Mouse (Mus musculus) CH12.LX (cell line): ENCODE data around the gene Mrtfb. TPM values are rescaled to one million over a fixed set of nuclear protein-coding genes. Genes with fewer than 3 reads are reported as not detected.

ENCODE experiments used
- DNase-seq: peaks from one replicate; pipeline ENCODE4 v3.0.0-alpha.2; 2013; ENCODE audit errors: extremely low read depth
- H3K27ac ChIP-seq: 2 replicates; pipeline ENCODE4 v1.5.1; 2012; ENCODE audit warnings: low read depth, mild to moderate bottlenecking, control low read depth, moderate library complexity; ENCODE audit not compliant: insufficient read depth
- H3K27me3 ChIP-seq: replicated peaks from 2 replicates; pipeline ENCODE3; 2012; ENCODE audit warnings: inconsistent platforms
- H3K36me3 ChIP-seq, 2 experiments: replicated peaks in 1 of 2; 2 replicates each; pipeline versions ENCODE3 to v1.6.1; 2012; ENCODE audit warnings: inconsistent platforms in 1 of 2, low read length in 1 of 2, mild to moderate bottlenecking in 1 of 2, mixed read lengths in 1 of 2, moderate library complexity in 1 of 2; ENCODE audit not compliant: control insufficient read depth in 1 of 2, insufficient read depth in 1 of 2
- H3K4me1 ChIP-seq, 2 experiments: 2 replicates each; pipeline ENCODE4 v1.6.1; 2012; ENCODE audit warnings: inconsistent platforms in 1 of 2, moderate library complexity in 1 of 2; ENCODE audit not compliant: insufficient read depth in 2 of 2, control insufficient read depth in 1 of 2
- H3K4me2 ChIP-seq: 2 replicates; pipeline ENCODE4 v1.6.1; 2012; ENCODE audit warnings: low read depth, mild to moderate bottlenecking, control low read depth; ENCODE audit not compliant: poor library complexity, insufficient read depth, severe bottlenecking
- H3K4me3 ChIP-seq, 3 experiments: fragments of 150-350 bp in 1 of 3; sonication (generic) in 1 of 3; replicated peaks in 1 of 3; 2 replicates each; pipeline versions ENCODE3 to v1.5.1; 2011 to 2012; ENCODE audit warnings: low read depth in 2 of 3, low read length in 2 of 3, mild to moderate bottlenecking in 2 of 3, moderate library complexity in 2 of 3, control low read depth in 1 of 3, improper control_type of control experiment in 1 of 3, inconsistent platforms in 1 of 3, mixed read lengths in 1 of 3; ENCODE audit not compliant: poor library complexity in 1 of 3
- H3K79me2 ChIP-seq: replicated peaks from 2 replicates; pipeline ENCODE4 v1.6.1; 2012; ENCODE audit warnings: mild to moderate bottlenecking, moderate library complexity; ENCODE audit not compliant: control insufficient read depth, poor library complexity, insufficient read depth, severe bottlenecking; ENCODE audit errors: extremely low read depth
- H3K9ac ChIP-seq: 2 replicates; pipeline ENCODE4 v1.6.1; 2012; ENCODE audit warnings: low read depth, mild to moderate bottlenecking, control low read depth, moderate library complexity; ENCODE audit not compliant: insufficient read depth
- H3K9me3 ChIP-seq: replicated peaks from 2 replicates; pipeline ENCODE3; 2012; ENCODE audit warnings: low read length, inconsistent platforms, mixed read lengths
- BHLHE40 ChIP-seq: IDR thresholded peaks from 2 replicates; pipeline ENCODE4 v1.6.1; 2011; ENCODE audit warnings: mild to moderate bottlenecking, low read depth, low read length, improper control_type of control experiment
- CTCF ChIP-seq, 2 experiments: IDR thresholded peaks in 1 of 2; conservative IDR thresholded peaks in 1 of 2; 2 replicates each; pipeline ENCODE4 v1.5.1; 2011 to 2012; ENCODE audit warnings: low read depth in 2 of 2, low read length in 2 of 2, improper control_type of control experiment in 1 of 2, inconsistent platforms in 1 of 2, mild to moderate bottlenecking in 1 of 2, moderate library complexity in 1 of 2
- EP300 ChIP-seq: IDR thresholded peaks from 2 replicates; pipeline ENCODE4 v1.6.1; 2011; ENCODE audit warnings: low read length, improper control_type of control experiment
- ETS1 ChIP-seq: conservative IDR thresholded peaks from 2 replicates; pipeline ENCODE4 v1.6.1; 2012; ENCODE audit warnings: low read depth, mild to moderate bottlenecking, inconsistent platforms, low read length, improper control_type of control experiment, moderate library complexity
- JUN ChIP-seq: IDR thresholded peaks from 2 replicates; pipeline ENCODE4 v1.6.1; 2011; ENCODE audit warnings: low read depth, mild to moderate bottlenecking, low read length, improper control_type of control experiment, moderate library complexity; ENCODE audit not compliant: insufficient read depth
- KAT2A ChIP-seq: IDR thresholded peaks from 2 replicates; pipeline ENCODE4 v1.6.1; 2012; ENCODE audit warnings: low read length, improper control_type of control experiment, inconsistent platforms; ENCODE audit not compliant: insufficient replicate concordance
- POLR2A ChIP-seq: IDR thresholded peaks from 2 replicates; pipeline ENCODE4 v1.6.1; 2011; ENCODE audit warnings: low read depth, mild to moderate bottlenecking, improper control_type of control experiment, low read length
- POLR2AphosphoS2 ChIP-seq: IDR thresholded peaks from 2 replicates; pipeline ENCODE4 v1.6.1; 2011; ENCODE audit warnings: low read depth, low read length, improper control_type of control experiment
- TBP ChIP-seq: conservative IDR thresholded peaks from 2 replicates; pipeline ENCODE4 v1.6.1; 2011; ENCODE audit warnings: low read depth, low read length, improper control_type of control experiment
- USF1 ChIP-seq: IDR thresholded peaks from 2 replicates; pipeline ENCODE4 v1.6.1; 2014; ENCODE audit warnings: low read depth, mild to moderate bottlenecking, inconsistent platforms, low read length, improper control_type of control experiment
- ZMIZ1 ChIP-seq: IDR thresholded peaks from 2 replicates; pipeline ENCODE4 v1.6.1; 2012; ENCODE audit warnings: low read depth, mild to moderate bottlenecking, inconsistent platforms, low read length, improper control_type of control experiment
- dilution Hi-C: fragments of 300-500 bp; cut with MboI; formaldehyde crosslinking; loops from 2 replicates; pipeline ENCODE4 v1.14.3; 2020; ENCODE audit warnings: low sequenced_read_pairs; ENCODE audit not compliant: extremely low pct_unique_long_range_greater_than_20kb, extremely low pct_ligation_motif_present
- in situ Hi-C: fragments of 300-500 bp; cut with MboI; formaldehyde crosslinking; loops from 3 replicates; pipeline ENCODE4 v1.14.3; 2019; ENCODE audit warnings: low sequenced_read_pairs, low pct_ligation_motif_present, low pct_unique_long_range_greater_than_20kb, mixed read lengths
- polyA plus RNA-seq: library from polyadenylated mRNA; unstranded; fragments of >175 nt; gene quantifications from 2 replicates; pipeline ENCODE4 v1.2.1, GENCODE M21; 2012; ENCODE audit warnings: low read depth; ENCODE audit not compliant: insufficient read length
- total RNA-seq, 2 experiments: library from RNA; depleted of rRNA; stranded (reverse); fragments of 300-350 nt in 1 of 2; fragments of >200 nt in 1 of 2; gene quantifications; 2 replicates each; pipeline ENCODE4 v1.2.3; 2012 to 2014

The Mrtfb gene
- total and polyA plus RNA-seq, 3 experiments = 3.2 to 9.4 (median 4.4) TPM

GRCm38 (mm10) chr16:13298991-13299390 is 42.7 kb downstream of the Mrtfb start:
- Histone ChIP-seq H3K4me2 (no peak overlapping the region), H3K4me1 (peaks cover 11 to 29% of the 10 kb centered on the region in 2 experiments), H3K36me3 (peaks cover 0 to 9% of the 10 kb centered on the region in 2 experiments), H3K4me3 (no peak overlapping the region), H3K9ac (no peak overlapping the region), H3K27me3 (no peaks in the 10 kb centered on the region), H3K27ac (no peak overlapping the region), H3K9me3 (no peaks in the 10 kb centered on the region), H3K79me2 (no peaks in the 10 kb centered on the region)
- dilution Hi-C loops = no loop called here
- DNase-seq = no peak
- TF ChIP-seq ZMIZ1 (no peak), ETS1 (no peak), KAT2A (no peak), JUN (no peak), TBP (no peak), BHLHE40 (no peak)
- in situ Hi-C loops = no loop called here

GRCm38 (mm10) chr16:13306065-13306695 is 49.9 kb downstream of the Mrtfb start:
- TF ChIP-seq EP300 (0 out of 2 replicates have a peak, but pooled peaks have one; percentile 30), POLR2AphosphoS2 (no peak)
- no peak overlapping the region for H3K9ac ChIP-seq
- dilution Hi-C loops = no loop called here
- H3K9me3 ChIP-seq = no peaks in the 10 kb centered on the region
- peaks cover 0 to 9% of the 10 kb centered on the region in 2 experiments for H3K36me3 ChIP-seq
- peaks cover 2 to 15% of the 10 kb centered on the region in 2 experiments; a peak in 2 of 4 replicates for H3K4me1 ChIP-seq
- H3K27ac ChIP-seq = no peak overlapping the region
- no peaks in the 10 kb centered on the region for H3K79me2 ChIP-seq
- H3K4me3 ChIP-seq = no peak overlapping the region
- in situ Hi-C loops = no loop called here
- DNase-seq = no peak
- no peaks in the 10 kb centered on the region for H3K27me3 ChIP-seq
- H3K4me2 ChIP-seq = no peak overlapping the region

- no peak overlapping the region for H3K9ac ChIP-seq
- H3K4me3 ChIP-seq = no peak overlapping the region
- H3K4me2 ChIP-seq = no peak overlapping the region
- TF ChIP-seq POLR2A (no peak), CTCF (conservative IDR thresholded peaks at IDR 0.05 in 1 of 2, IDR thresholded peaks at IDR 0.05 in 1 of 2; ENCODE audit: low read depth in 2 of 2, low read length in 2 of 2) (no peak), TBP (no peak), USF1 (no peak)
- dilution Hi-C loops = no loop called here
- H3K9me3 ChIP-seq = no peaks in the 10 kb centered on the region
- no peak for DNase-seq
- H3K27me3 ChIP-seq = no peaks in the 10 kb centered on the region
- in situ Hi-C loops = no loop called here
- H3K36me3 ChIP-seq = peaks cover 0 to 9% of the 10 kb centered on the region in 2 experiments
- peaks cover 2 to 15% of the 10 kb centered on the region in 2 experiments; a peak in 2 of 4 replicates for H3K4me1 ChIP-seq
- H3K27ac ChIP-seq = no peak overlapping the region
- H3K79me2 ChIP-seq = no peaks in the 10 kb centered on the region
These were observed 53.9 kb downstream of the Mrtfb start for GRCm38 (mm10) chr16:13310096-13310683.
